ENCODE assay signal across 26 mouse cellular contexts in the genomic region with DNA sequence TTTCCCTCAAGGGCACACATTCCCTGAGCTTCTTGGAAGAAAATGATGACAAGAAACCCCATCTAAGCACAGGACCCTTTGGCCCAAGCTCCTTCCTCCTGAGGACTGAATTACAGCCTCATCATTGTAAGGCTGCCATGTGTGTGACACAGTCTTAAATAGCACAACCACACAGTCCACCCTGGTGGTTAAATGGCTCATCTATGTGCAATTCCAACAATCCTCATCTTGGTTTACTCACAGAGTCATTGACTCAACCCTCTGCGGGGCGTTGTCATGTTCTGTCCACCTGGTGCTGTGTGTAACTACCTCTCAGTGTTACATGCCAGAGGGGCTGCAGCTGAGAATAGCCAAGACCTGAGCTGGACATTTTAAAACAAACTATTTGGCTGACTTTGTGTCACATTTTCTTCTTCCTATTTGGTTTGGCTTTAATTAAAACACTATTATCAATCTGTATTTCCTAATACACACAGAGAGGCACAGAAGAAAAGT.
"Had no signal": no experiment of that assay in that cellular context is flagged by ENCODE, and none has a peak within 500 bp of the region (broad histone marks: within the 10 kb centered on the region; RNA-seq: fewer than 3 reads in every experiment).

No protein-coding gene starts in this region.

- H3K4me1 ChIP-seq: heart, embryonic 13.5 days; heart, embryonic 15.5 days; hindbrain, embryonic 15.5 days; kidney, embryonic 15.5 days; limb, embryonic 10.5 days; limb, embryonic 12.5 days had no signal

- H3K4me2 ChIP-seq: heart, embryonic 11.5 days; heart, embryonic 13.5 days; heart, embryonic 15.5 days; hindbrain, embryonic 13.5 days; hindbrain, embryonic 15.5 days; kidney, embryonic 15.5 days; limb, embryonic 12.5 days; liver, embryonic 11.5 days had no signal

- DNase-seq: gastrocnemius, adult 2 months; gastrocnemius, postnatal 10 days; gastrocnemius, postnatal 25 days; heart, adult 18-20 months; heart, postnatal 14 days; heart, postnatal 36 days; kidney, adult 11 months; kidney, adult 2 months; kidney, adult 9 months; kidney, postnatal 14 days; kidney, postnatal 36 days; layer of hippocampus, adult 9-11 months; liver had no signal

- H3K36me3 ChIP-seq: heart, embryonic 13.5 days; heart, embryonic 15.5 days; hindbrain, embryonic 13.5 days; hindbrain, embryonic 15.5 days; kidney, embryonic 15.5 days; limb, embryonic 10.5 days; limb, embryonic 12.5 days had no signal

- H3K27ac ChIP-seq: gastrocnemius, adult 2 months; heart, embryonic 13.5 days; heart, embryonic 15.5 days; hindbrain, embryonic 13.5 days; hindbrain, embryonic 15.5 days; hindbrain, postnatal 0 days; kidney, embryonic 15.5 days; kidney, postnatal 0 days; left cerebral cortex, adult 2 months; limb, embryonic 10.5 days; limb, embryonic 12.5 days had no signal

- H3K27me3 ChIP-seq: heart, embryonic 13.5 days; heart, embryonic 15.5 days; hindbrain, embryonic 13.5 days; hindbrain, embryonic 15.5 days; kidney, embryonic 15.5 days; limb, embryonic 12.5 days had no signal

- ATAC-seq: hindbrain, postnatal 0 days; intestine, embryonic 16.5 days had no signal

- H3K4me3 ChIP-seq: gastrocnemius, adult 2 months; heart, embryonic 13.5 days; heart, embryonic 15.5 days; hindbrain, embryonic 13.5 days; hindbrain, embryonic 15.5 days; kidney, embryonic 15.5 days; left cerebral cortex, adult 2 months; limb, embryonic 10.5 days; limb, embryonic 12.5 days had no signal

- H3K9ac ChIP-seq: heart, embryonic 13.5 days; heart, embryonic 15.5 days; hindbrain, embryonic 13.5 days; hindbrain, embryonic 15.5 days; kidney, embryonic 15.5 days; limb, embryonic 12.5 days had no signal

- H3K9me3 ChIP-seq: heart, embryonic 13.5 days; heart, embryonic 15.5 days; hindbrain, embryonic 13.5 days; hindbrain, embryonic 15.5 days; kidney, embryonic 15.5 days; limb, embryonic 10.5 days; limb, embryonic 12.5 days had no signal
